Mouse (Mus musculus) heart, adult 2 months (tissue): ENCODE data around the gene Fuz.

Experiments
- CTCF ChIP-seq: fragments of 200-600 bp; IDR thresholded peaks from 2 replicates; pipeline ENCODE4 v1.8.1; 2022; ENCODE audit warnings: antibody characterized with exemption, mild to moderate bottlenecking, moderate library complexity
- EP300 ChIP-seq: fragments of 200-500 bp; IDR thresholded peaks from 2 replicates; pipeline ENCODE4 v1.6.1; 2011; ENCODE audit warnings: low read depth, low read length, control low read depth; ENCODE audit not compliant: insufficient read depth
- POLR2A ChIP-seq: fragments of 200-500 bp; IDR thresholded peaks from 2 replicates; pipeline ENCODE4 v1.6.1; 2011; ENCODE audit warnings: mild to moderate bottlenecking, low read depth, low read length, control low read depth; ENCODE audit not compliant: insufficient read depth

- TF ChIP-seq POLR2A (peak; percentile 93), CTCF (peak; percentile 24), EP300 (0 out of 2 replicates have a peak, but pooled peaks have one; percentile 47)
Observed at GRCm38 (mm10) chr7:44929204-44930151, 33.6 kb downstream of the Fuz start, which contains the start of gene Ap2a1.
